Mouse (Mus musculus) C2C12 (cell line): ENCODE measurements around the gene Reep6.

Source experiments
- CTCF ChIP-seq: IDR thresholded peaks from one replicate; pipeline ENCODE4 v1.5.1; 2011; ENCODE audit not compliant: control insufficient read depth, insufficient read depth, insufficient read length
- MAX ChIP-seq: IDR thresholded peaks from one replicate; pipeline ENCODE4 v1.6.1; 2011; ENCODE audit warnings: mild to moderate bottlenecking, control low read depth
- MYOD1 ChIP-seq: IDR thresholded peaks from one replicate; pipeline ENCODE4 v1.6.1; 2011; ENCODE audit warnings: low read depth; ENCODE audit not compliant: control insufficient read depth, insufficient read length
- USF1 ChIP-seq: IDR thresholded peaks from one replicate; pipeline ENCODE4 v1.6.1; 2011; ENCODE audit warnings: low read depth, mild to moderate bottlenecking, control low read depth, moderate library complexity

DNA sequence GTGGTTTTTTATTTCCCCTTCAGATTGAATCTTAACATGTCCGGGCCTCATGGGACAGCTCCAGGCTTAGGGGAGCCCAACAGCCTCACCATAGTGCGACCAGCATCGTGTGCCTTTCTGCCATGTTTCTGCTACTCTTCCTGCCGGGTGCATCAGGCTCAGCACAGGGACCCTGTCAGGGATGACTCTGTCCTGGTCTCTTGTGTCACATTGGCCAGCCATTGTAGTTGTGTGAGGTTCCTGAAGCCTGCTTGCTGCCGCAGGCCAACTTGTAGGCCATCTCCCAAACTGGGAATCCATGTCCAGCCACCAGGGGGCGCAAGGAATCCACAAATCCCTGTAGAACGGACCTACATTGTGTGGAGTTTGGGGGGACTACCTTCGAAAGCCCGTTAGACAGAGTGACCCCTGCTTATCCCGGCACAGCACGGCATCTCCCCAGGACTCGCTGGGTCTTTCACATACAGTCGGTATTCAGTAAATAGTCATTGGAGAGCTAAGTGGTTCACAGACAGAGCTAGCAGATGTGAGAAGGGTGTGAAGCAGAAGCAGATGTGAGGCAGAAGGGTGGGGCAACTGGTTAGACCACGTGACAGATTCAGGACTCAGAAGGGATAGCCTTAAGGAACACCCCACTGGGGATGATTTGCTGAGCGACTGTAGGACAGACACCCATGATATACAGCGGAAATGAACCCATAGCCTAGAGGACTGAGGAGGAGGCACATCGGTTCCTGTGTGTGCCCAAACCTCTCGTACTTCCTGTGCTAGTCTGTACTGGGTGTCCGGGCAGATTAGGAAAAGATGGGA is 10.4 kb downstream of the Reep6 start:
- TF ChIP-seq CTCF (peak; percentile 77), USF1 (peak; percentile 87), MYOD1 (no peak), MAX (no peak)
